Mouse (Mus musculus) WW6 (cell line): Measurements from ENCODE around the gene Prm2.

Experiments used
- DNase-seq: peaks from one replicate; pipeline ENCODE4 v3.0.0-alpha.2; 2013; ENCODE audit warnings: low read depth, low spot score

Gene Prm2

DNA sequence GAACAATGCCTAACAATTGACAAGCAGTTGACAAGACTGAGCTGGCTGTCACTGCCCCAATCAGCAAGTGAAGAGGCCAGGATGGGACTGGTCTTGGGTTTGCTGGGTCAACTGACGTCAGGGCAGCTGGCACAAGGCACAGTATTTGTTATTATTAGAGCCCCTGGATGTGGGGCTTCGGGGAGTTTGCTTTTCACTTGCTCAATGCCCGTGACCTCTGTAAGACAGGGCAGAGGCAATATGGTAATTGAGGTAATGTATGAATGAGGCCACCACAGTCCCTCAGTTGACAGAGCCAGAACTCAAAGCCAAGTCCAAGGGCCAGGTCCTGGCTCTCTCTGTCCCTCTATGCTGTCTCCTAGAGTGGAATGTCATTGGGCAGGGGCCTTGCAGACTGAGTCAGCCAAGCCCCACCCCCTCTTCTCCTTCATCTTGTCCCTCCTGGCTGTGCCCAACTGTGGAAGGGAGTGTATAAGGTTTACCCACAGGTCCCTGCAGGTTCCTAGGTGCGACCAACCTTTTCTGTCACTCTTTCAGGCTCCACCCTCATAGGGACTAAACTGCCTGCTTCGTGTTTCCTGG, 18.3 kb downstream of the Prm2 start:
- DNase-seq: no peak

DNA sequence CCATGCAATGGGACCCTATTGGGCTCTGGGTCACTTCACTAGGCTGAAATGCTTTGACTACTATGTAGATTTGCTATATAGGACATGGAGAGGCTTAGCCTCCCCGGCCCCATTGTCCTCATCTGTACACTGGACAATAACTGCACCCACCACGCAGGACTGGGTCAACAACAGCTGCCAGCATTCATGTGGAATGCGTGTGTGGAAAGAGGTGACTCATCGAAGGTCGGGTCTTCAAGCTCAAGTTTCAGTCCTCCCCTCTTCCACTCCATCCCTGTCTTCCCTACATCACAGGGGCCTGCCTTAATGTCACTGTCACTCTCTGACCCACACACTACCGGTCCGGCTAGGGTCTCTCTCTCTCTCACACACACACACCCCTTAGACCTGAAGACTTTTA, 19.6 kb downstream of the Prm2 start:
- no peak for DNase-seq

DNA sequence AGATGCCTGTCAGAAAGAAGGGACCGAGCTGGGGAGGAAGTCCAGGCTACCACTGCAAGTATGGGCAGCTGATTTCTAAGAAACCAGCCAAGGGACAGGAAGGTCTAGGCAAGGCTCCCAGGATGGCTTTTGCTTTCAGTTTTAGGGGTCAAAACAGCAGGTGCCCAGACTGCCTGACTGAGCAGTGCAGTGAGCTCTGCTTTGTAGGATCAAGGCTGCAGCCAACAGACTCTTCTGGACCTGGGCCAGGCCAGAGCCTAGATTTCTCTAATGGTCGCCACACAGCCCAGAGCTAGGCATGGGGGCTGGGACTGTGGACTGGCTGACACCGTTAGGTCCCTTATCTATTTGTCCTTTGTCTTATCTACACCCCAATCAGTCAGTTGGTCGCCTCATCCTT, 21.2 kb downstream of the Prm2 start:
- no peak for DNase-seq

DNA sequence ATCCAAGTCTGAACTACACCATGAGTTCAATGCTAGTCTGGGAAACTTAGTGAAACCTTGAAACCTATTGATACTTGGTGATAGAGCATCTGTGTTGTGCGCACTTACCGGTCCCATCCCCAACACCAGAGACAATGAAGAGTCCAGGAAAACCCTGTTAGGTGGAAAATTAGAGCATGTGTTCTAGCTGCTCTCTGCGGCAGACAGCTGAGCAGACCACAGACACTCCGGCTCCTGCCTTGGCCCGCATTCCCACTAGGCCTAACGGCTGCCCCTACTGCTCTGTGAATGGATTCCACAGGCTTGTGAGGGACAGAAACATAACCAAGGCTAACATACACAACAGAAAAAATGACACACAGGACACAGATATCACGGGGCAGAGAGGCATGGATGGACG, 22.4 kb downstream of the Prm2 start:
- no peak for DNase-seq

DNA sequence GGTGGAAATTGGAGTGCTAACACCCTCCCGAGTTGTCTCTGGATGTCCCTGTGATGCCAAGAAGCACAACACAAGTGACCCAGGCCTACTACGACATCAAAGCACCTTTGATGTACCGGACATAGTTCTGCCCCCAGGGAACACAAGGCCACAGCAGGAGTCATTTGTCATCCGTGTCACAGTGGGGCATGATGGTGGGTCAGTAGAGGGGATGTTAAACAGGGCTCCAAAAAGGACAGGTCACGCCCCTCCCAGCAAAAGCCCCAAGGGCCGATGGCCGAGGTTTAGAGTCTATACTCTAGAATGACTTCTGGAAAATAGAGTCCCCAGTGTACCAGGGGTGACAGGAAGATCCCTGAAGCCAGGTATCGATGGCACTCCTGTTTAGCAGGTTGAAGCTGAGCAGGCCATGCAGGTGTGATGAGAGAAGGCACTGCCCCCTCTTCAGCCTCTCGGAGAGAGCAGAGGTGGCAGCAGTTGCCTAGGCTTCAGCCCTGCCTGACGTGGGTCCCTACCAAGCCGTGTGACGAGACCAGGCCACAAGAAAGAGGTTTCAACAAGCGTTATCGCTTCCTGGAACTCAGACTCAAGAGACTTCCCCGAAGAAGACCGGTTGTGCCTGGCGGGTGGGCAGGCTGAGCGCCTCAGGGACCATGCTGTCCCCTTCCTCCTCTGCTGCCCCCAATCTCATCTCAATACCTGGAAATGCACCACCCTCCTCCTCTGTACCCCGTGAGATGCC, 24.0 kb downstream of the Prm2 start:
- no peak for DNase-seq

DNA sequence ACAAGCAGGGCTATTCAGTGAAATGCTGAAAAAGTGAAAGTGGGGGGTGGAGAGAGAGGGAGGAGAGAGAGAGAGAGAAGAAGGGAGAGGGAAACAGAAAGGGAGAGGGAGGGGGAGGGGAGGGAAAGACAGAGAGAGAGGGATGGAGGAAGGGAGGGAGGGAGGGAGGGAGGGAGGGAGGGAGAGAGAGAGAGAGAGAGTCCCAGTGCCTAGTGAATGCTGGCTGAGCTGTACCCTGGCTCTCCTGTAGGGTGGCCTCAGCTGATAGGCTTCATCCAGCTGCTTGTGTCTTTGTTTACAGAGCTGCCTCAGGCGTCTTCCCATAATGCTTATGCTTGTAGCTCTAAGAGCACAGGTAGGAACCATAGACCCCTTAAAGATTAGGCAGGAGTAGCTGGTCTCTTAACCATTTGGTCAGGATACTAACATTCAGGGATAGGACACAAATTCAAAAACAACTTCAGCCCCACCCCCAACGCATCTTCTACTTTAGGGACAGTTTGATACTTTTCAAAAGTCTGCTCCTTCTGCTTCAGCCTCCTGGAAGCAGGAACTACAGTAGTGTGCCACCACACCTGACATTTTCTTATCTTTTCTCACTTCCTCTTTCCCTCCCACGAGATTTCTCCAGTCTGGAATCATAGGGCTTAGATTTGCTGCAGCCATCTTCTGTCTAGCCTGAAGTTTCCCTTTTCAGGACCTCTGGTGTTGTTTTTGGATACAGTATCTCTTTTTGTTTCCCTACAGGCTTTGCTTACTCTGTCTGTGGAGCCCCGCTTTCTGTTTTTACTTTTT, 25.2 kb downstream of the Prm2 start:
- no peak for DNase-seq

DNA sequence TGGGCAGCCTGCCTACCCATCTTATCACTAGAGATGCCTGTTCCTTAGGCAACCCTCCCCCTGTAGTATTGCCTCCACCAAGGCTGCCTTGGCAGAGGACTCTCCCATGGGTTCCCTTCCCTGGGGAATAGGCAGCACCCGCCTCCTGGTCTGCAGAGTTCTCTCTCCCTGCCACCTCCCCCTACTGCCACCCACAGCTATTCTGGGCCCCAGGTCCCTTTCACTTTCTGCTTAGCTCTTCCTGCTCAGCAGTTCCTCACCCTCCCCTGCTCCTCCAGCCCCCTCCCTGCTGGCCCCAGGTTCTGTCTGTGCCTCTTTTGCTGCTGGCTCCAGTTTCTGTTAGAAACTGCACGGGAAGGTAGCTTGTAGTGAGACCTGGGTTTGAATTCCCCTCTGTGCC, 26.3 kb downstream of the Prm2 start:
- no peak for DNase-seq

DNA sequence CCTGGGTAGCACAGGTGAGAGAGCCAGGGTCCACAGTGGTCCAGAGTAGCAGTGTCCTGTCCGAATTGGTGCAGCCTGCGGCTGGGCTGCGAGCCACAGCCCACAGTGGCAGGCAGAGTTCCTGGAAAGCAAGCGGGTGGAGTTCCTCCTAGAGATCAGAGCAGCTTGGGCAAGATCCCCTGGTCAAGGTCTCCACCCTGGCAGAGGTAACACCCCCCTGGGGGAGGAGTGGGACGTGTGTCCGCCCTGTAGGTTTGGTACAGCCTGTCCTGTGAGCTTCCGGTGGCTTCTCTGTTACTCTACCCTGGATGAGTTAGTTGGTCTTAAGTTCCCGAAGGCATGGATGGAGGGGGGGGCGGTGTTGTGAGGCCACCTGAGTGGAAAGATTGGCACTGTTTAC, 27.1 kb downstream of the Prm2 start:
- DNase-seq: no peak

DNA sequence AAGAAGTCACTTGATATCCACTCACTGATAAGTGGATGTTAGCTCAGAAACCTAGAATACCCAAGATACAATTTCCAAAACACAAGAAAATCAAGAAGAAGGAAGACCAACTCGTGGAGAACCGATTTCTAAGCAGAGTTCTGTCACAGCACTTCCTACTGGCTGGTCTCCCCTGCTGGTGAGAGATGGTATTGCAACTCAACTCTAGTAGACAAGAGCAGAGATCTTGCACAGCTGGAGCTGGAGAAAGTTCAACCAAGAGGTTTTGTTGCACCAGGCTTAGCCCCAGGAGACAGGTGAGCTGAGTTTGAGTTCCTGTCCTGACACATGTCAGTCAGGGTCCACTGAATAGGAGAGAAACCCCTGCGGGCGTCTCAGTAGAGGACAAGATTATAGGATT, 28.8 kb downstream of the Prm2 start:
- no peak for DNase-seq

DNA sequence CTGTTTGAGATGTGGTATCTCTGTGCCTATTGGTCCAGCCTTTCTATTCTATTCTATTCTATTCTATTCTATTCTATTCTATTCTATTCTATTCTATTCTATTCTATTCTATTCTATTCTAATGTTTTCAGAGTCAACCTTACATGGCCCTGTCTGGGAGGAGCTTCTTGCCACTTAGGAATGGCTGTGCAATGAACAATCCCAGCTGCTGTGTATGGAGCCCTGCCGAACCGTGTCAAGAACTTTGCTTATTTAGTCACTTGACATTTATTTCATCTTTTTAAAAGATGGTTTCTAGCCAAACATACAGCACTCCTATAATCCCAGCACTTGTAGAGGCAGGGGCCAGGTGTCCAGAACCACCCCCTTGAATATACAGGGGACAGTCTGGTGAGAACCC, 31.6 kb downstream of the Prm2 start:
- no peak for DNase-seq

DNA sequence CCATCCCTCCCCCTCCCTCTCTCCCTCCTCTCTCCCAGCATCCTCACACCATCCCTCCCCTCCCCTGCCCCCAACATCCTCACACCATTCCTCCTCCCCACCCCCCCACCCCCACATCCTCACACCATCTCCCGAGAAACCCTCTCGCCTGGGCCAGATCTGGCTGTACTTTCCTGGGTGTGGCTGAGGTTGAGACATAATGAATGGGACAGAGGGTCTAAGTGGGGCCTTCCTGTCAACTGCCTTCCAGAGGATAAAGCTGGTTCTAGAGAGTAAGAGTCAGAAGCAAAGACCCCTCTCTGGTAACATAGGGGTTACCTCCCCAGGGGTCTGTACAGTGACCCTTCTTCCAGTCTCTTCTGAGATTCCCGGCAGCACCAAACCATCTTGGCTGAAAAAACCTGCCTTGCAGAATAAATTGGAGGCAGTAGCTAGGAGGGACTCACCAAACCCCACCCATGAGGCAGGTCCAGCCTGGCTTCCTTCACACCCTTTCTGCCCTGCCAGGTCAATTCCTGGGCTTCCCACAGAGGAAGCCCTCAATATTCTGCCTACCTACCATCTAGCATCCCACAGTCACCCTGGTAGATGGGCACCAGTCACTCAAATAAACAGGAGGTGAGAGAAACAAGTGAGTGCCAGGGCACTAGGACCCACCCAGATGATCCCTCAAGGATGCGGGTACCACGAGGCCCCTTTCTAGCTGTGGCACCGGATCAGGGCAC, 32.2 kb downstream of the Prm2 start:
- no peak for DNase-seq

DNA sequence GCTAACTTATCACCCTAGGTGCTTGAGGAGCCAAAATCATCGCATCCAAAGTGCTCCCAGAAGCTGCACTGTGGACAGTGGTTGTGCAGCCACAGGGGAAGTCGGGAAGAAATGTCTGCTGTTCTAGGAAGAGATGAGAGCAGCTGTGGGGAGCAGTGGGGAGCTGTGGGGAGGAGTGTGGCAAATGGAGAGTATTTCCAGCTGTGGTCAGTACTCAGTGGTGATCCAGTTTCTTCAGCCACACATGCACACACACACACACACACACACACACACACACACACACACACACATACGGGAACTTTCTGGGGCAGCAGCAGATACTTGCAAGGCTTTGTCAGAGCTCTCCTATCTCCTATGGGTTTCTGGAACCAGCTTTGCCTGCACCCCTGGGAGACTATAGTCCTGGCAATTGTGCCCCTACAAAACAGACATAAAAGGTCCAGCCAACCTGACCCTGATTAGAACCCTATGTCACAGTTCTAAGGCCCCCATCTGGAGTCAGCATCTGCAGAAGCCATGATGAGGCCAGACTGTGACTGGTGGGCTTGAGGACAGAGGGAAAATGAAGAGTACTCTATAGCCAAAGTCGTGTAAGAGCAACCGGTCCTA, 33.3 kb downstream of the Prm2 start:
- DNase-seq: no peak

DNA sequence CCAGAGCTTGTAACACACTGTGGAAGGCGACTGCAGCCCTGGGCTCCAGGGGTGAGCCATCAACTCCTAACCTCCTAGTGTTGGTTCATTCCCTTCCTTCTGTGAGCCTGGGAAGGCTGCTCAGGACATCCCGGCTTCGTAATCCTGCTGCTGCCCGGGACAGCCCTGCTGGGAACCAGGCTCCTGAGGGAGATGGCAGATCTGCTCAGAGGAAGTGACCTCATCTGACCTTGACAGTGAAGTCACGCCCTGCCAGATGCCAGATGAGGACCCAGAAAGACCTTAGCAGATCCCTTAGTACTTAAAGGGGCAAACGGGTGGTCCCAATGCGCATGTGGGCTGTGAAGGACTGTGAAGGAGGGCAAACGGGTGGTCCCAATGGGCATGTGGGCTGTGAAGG, 34.8 kb downstream of the Prm2 start:
- no peak for DNase-seq

DNA sequence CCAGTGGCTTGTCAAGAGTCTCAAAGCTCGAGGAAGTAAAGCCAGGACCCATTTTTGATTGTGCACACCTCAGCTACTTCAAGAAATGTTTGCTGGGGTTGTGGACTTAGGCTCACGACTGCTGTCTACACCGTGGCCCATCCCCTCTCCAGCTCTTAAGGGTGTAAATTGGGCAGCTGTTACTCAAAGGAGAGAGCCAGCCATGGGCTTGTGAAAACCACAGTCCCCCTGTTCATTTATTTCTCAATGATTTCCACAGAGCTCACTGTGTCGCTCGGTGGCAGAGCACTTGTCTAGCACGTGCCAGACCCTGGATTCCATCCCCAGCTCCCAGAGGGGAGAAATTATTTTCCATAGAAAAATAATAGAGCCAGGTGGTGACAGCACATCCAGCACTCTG, 39.8 kb downstream of the Prm2 start:
- no peak for DNase-seq

DNA sequence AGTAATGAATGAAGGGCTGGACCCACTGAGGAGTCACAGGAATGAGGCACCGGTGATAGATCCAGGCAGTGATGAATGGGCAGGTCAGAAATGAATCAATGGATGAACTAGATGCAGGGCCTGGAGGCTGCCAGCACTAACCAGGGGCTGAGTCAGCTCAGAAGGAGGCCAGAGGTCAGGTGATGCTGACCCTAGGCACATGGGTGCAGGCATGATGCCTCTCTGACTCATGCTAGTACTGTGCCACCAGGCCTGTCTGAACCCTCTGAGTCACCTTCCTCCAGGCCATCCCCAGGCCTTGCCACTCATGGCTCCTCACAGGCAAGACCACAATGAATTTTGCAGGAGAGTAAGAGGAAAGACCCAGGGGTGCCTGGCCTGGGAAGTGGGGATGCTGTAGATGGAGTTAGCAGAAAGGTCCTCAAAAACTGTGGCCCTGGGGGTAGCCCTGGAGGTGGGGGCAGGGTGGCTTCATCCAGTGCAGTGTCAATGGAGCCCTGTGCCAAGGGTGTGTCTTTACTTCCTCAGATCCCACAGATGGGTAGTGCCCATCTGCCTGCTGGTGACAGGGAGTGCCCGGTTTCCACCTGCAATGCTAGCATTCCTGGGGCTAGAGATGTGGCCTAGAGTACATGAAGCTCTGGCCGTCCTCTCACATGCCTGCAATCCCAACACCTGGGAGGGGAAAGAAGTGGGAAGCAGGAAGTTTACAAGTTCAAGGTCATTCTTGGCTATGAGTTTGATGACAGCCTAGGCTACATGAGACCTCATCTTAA, 41.2 kb downstream of the Prm2 start:
- DNase-seq: no peak

DNA sequence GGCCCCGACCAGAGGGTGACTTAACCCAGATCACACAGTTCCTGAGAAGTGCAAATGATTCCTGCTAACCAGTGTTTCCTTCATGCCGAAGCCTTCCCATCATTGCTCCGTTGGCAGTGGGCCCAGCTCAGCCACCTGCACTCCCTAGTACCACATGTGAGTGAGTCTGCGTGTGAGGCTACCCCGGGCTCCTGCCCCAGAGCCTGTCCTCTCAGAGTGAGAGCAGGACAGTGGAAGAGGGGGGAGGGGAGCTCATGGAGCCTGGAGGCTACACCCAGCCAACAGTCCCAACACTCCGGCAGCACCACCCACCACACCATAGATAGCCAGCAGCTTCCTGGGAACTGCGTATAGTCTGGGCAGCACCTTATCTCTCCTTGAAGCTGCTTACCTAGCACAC, 46.1 kb downstream of the Prm2 start:
- no peak for DNase-seq

DNA sequence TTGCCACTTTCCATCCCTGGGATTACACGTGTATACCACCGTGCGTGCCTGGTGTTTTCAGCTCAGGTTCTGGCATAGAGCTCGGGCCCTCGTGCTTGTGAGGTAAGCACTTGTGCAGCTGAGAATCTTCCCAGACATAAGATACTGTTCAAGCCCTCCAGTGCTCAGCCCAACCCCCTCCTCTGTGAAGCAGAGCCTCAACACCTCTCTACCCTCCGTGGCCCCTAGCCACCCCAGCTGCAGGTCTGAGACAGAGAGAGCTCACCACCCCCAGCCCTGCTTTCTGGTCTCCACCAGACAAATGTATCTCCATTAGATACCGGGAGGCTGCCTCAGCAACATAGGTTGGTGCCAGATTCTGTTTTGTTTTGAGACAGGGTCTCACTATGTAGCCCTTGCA, 46.7 kb downstream of the Prm2 start:
- no peak for DNase-seq
